Mouse (Mus musculus): ENCODE data around the gene Fam219a. TPM values are rescaled to one million over a fixed set of nuclear protein-coding genes. Genes with fewer than 3 reads are reported as not detected.

The Fam219a gene
- polyA plus RNA-seq, 1 experiment from 2014 or later = 18.1 TPM

GRCm38 (mm10) chr4:41545985-41546384 lies 23.4 kb downstream of the Fam219a start:
- 25% methylated on average over 8 of the region's 8 CpGs for WGBS
- no peaks in the 10 kb centered on the region for H3K9me3 ChIP-seq
- 0 out of 2 replicates have a peak overlapping the region, but pooled peaks have one; percentile 58 for H3K27ac ChIP-seq
- H3K9ac ChIP-seq = no peak overlapping the region
- peaks cover 47% of the 10 kb centered on the region for H3K4me1 ChIP-seq (replicated peaks)
- no peak overlapping the region for H3K4me3 ChIP-seq
- H3K36me3 ChIP-seq = no peaks in the 10 kb centered on the region
- no peak overlapping the region for H3K4me2 ChIP-seq
- ATAC-seq (ENCODE audit: low FRiP score) = 0 out of 2 replicates have a peak, but pooled peaks have one; percentile 24
- H3K27me3 ChIP-seq = no peaks in the 10 kb centered on the region

- WGBS = 68% methylated on average over 8 of the region's 8 CpGs
- peaks cover 11% of the 10 kb centered on the region; the same call in 1 of the 2 replicates for H3K36me3 ChIP-seq
- peaks cover 40% of the 10 kb centered on the region for H3K4me1 ChIP-seq (replicated peaks)
- H3K4me3 ChIP-seq = no peak overlapping the region
- no peaks in the 10 kb centered on the region for H3K9me3 ChIP-seq
- no peak overlapping the region for H3K4me2 ChIP-seq
- peak overlapping the region; percentile 71 for H3K27ac ChIP-seq
- no peak overlapping the region for H3K9ac ChIP-seq
- H3K27me3 ChIP-seq = no peaks in the 10 kb centered on the region
- ATAC-seq (ENCODE audit: low FRiP score) = no peak
Measured at GRCm38 (mm10) chr4:41542136-41542535, 27.2 kb downstream of the Fam219a start.

GRCm38 (mm10) chr4:41534866-41535265 lies 34.5 kb downstream of the Fam219a start:
- WGBS = 74% methylated on average over 5 of the region's 5 CpGs
- Histone ChIP-seq H3K4me3 (no peak overlapping the region), H3K9me3 (no peaks in the 10 kb centered on the region), H3K27me3 (no peaks in the 10 kb centered on the region), H3K9ac (no peak overlapping the region), H3K4me2 (no peak overlapping the region), H3K27ac (no peak overlapping the region), H3K4me1 (replicated peaks) (peaks cover 24% of the 10 kb centered on the region), H3K36me3 (peaks cover 11% of the 10 kb centered on the region; the same call in 1 of the 2 replicates)
- no peak for ATAC-seq (ENCODE audit: low FRiP score)

- Histone ChIP-seq H3K9me3 (no peaks in the 10 kb centered on the region), H3K4me2 (no peak overlapping the region), H3K27ac (no peak overlapping the region), H3K9ac (no peak overlapping the region), H3K4me1 (replicated peaks) (peaks cover 43% of the 10 kb centered on the region), H3K27me3 (no peaks in the 10 kb centered on the region), H3K4me3 (no peak overlapping the region), H3K36me3 (0 out of 2 replicates have a peak, but pooled peaks cover under 1% of the 10 kb centered on the region)
- no peak for ATAC-seq (ENCODE audit: low FRiP score)
- WGBS = 41% methylated on average over 6 of the region's 6 CpGs
Measured at GRCm38 (mm10) chr4:41532420-41532819, 36.9 kb downstream of the Fam219a start.

GRCm38 (mm10) chr4:41527996-41528395 lies 41.3 kb downstream of the Fam219a start:
- Histone ChIP-seq H3K27me3 (no peaks in the 10 kb centered on the region), H3K4me1 (replicated peaks) (peaks cover 59% of the 10 kb centered on the region), H3K9ac (peak overlapping the region; percentile 29; the same call in 1 of the 2 replicates), H3K4me2 (no peak overlapping the region), H3K9me3 (no peaks in the 10 kb centered on the region), H3K36me3 (peaks cover 4% of the 10 kb centered on the region; the same call in 1 of the 2 replicates), H3K4me3 (no peak overlapping the region), H3K27ac (peak overlapping the region; percentile 61)
- no peak for ATAC-seq (ENCODE audit: low FRiP score)
- WGBS = 12% methylated on average over 8 of the region's 8 CpGs

GRCm38 (mm10) chr4:41527076-41527475 lies 42.3 kb downstream of the Fam219a start:
- H3K27ac ChIP-seq = peak overlapping the region; percentile 50
- 0 out of 2 replicates have a peak, but pooled peaks have one; percentile 5 for ATAC-seq (ENCODE audit: low FRiP score)
- peak overlapping the region; percentile 13; the same call in 1 of the 2 replicates for H3K4me2 ChIP-seq

GRCm38 (mm10) chr4:41526553-41526952 lies 42.8 kb downstream of the Fam219a start:
- no peaks in the 10 kb centered on the region for H3K9me3 ChIP-seq
- peak overlapping the region; percentile 50 for H3K27ac ChIP-seq
- peak overlapping the region; percentile 61 for H3K9ac ChIP-seq
- ATAC-seq (ENCODE audit: low FRiP score) = peak; percentile 22; the same call in 1 of the 2 replicates
- WGBS = 11% methylated on average over 7 of the region's 7 CpGs
- H3K27me3 ChIP-seq = no peaks in the 10 kb centered on the region
- H3K36me3 ChIP-seq = peaks cover 7% of the 10 kb centered on the region
- H3K4me3 ChIP-seq = no peak overlapping the region
- peaks cover 51% of the 10 kb centered on the region for H3K4me1 ChIP-seq (replicated peaks)
- 0 out of 2 replicates have a peak overlapping the region, but pooled peaks have one; percentile 13 for H3K4me2 ChIP-seq

More at GRCm38 (mm10) chr4:41527076-41527475, 42.3 kb downstream of the Fam219a start:
- WGBS = 6% methylated on average over 13 of the region's 13 CpGs
- H3K27me3 ChIP-seq = no peaks in the 10 kb centered on the region
- peaks cover 56% of the 10 kb centered on the region for H3K4me1 ChIP-seq (replicated peaks)
- H3K36me3 ChIP-seq = peaks cover 4% of the 10 kb centered on the region; the same call in 1 of the 2 replicates
- H3K9ac ChIP-seq = peak overlapping the region; percentile 61
- H3K4me3 ChIP-seq = no peak overlapping the region
- H3K9me3 ChIP-seq = no peaks in the 10 kb centered on the region

GRCm38 (mm10) chr4:41524829-41525228 lies 44.5 kb downstream of the Fam219a start:
- ATAC-seq (ENCODE audit: low FRiP score) = no peak
- 71% methylated on average over 9 of the region's 9 CpGs for WGBS
- Histone ChIP-seq H3K27me3 (no peaks in the 10 kb centered on the region), H3K27ac (no peak overlapping the region), H3K4me1 (replicated peaks) (peaks cover 40% of the 10 kb centered on the region), H3K4me2 (no peak overlapping the region), H3K9me3 (no peaks in the 10 kb centered on the region), H3K4me3 (no peak overlapping the region), H3K9ac (no peak overlapping the region), H3K36me3 (peaks cover 16% of the 10 kb centered on the region)

GRCm38 (mm10) chr4:41523839-41524238 lies 45.5 kb downstream of the Fam219a start:
- peaks cover 35% of the 10 kb centered on the region for H3K4me1 ChIP-seq (replicated peaks)
- H3K27me3 ChIP-seq = no peaks in the 10 kb centered on the region
- H3K9ac ChIP-seq = no peak overlapping the region
- no peak overlapping the region for H3K27ac ChIP-seq
- H3K36me3 ChIP-seq = peaks cover 26% of the 10 kb centered on the region
- no peaks in the 10 kb centered on the region for H3K9me3 ChIP-seq
- no peak overlapping the region for H3K4me2 ChIP-seq
- 79% methylated on average over 7 of the region's 7 CpGs for WGBS
- no peak overlapping the region for H3K4me3 ChIP-seq
- ATAC-seq (ENCODE audit: low FRiP score) = no peak

- Histone ChIP-seq H3K4me3 (no peak overlapping the region), H3K4me1 (replicated peaks) (peaks cover 24% of the 10 kb centered on the region), H3K9me3 (no peaks in the 10 kb centered on the region), H3K27me3 (no peaks in the 10 kb centered on the region), H3K9ac (no peak overlapping the region), H3K27ac (no peak overlapping the region), H3K4me2 (no peak overlapping the region), H3K36me3 (peaks cover 34% of the 10 kb centered on the region)
- WGBS = 63% methylated on average over 5 of the region's 5 CpGs
- no peak for ATAC-seq (ENCODE audit: low FRiP score)
Measured at GRCm38 (mm10) chr4:41522788-41523187, 46.5 kb downstream of the Fam219a start.

GRCm38 (mm10) chr4:41522136-41522535 lies 47.2 kb downstream of the Fam219a start:
- H3K9ac ChIP-seq = no peak overlapping the region
- peaks cover 18% of the 10 kb centered on the region for H3K4me1 ChIP-seq (replicated peaks)
- ATAC-seq (ENCODE audit: low FRiP score) = no peak
- no peak overlapping the region for H3K4me2 ChIP-seq
- no peaks in the 10 kb centered on the region for H3K9me3 ChIP-seq
- WGBS = 86% methylated on average over 6 of the region's 6 CpGs
- H3K27ac ChIP-seq = no peak overlapping the region
- H3K4me3 ChIP-seq = no peak overlapping the region
- H3K27me3 ChIP-seq = no peaks in the 10 kb centered on the region
- H3K36me3 ChIP-seq = peaks cover 34% of the 10 kb centered on the region

- Histone ChIP-seq H3K9ac (no peak overlapping the region), H3K27ac (no peak overlapping the region), H3K4me2 (no peak overlapping the region), H3K4me3 (no peak overlapping the region), H3K4me1 (replicated peaks) (peaks cover 5% of the 10 kb centered on the region; the same call in 1 of the 2 replicates), H3K36me3 (peaks cover 34% of the 10 kb centered on the region), H3K9me3 (no peaks in the 10 kb centered on the region), H3K27me3 (no peaks in the 10 kb centered on the region)
- WGBS = 54% methylated on average over 14 of the region's 14 CpGs
- no peak for ATAC-seq (ENCODE audit: low FRiP score)
Measured at GRCm38 (mm10) chr4:41520641-41521040, 48.7 kb downstream of the Fam219a start.

- Histone ChIP-seq H3K9ac (no peak overlapping the region), H3K4me3 (no peak overlapping the region), H3K36me3 (peaks cover 34% of the 10 kb centered on the region), H3K27ac (no peak overlapping the region), H3K27me3 (no peaks in the 10 kb centered on the region), H3K4me1 (replicated peaks) (peaks cover 5% of the 10 kb centered on the region; the same call in 1 of the 2 replicates), H3K4me2 (no peak overlapping the region), H3K9me3 (no peaks in the 10 kb centered on the region)
- ATAC-seq (ENCODE audit: low FRiP score) = no peak
- 95% methylated on average over 5 of the region's 5 CpGs for WGBS
Measured at GRCm38 (mm10) chr4:41519195-41519594, 50.1 kb downstream of the Fam219a start.
